Mouse (Mus musculus) CH12.LX (cell line): ENCODE measurements at regions not wholly inside any gene's neighbourhood (a gene's known extent, or its start where the extent isn't known, plus 50 kb on each side); places are given as distances from the start of the nearest gene placed in this dataset.
"Not testable (repeated sequence)": the region's sequence is repeated elsewhere in the genome, so short reads cannot be mapped to it uniquely, and the experiment has no call there.

Experiments
- DNase-seq: peaks from one replicate; pipeline ENCODE4 v3.0.0-alpha.2; 2013; ENCODE audit errors: extremely low read depth
- H3K27ac ChIP-seq: 2 replicates; pipeline ENCODE4 v1.5.1; 2012; ENCODE audit warnings: low read depth, mild to moderate bottlenecking, control low read depth, moderate library complexity; ENCODE audit not compliant: insufficient read depth
- H3K27me3 ChIP-seq: replicated peaks from 2 replicates; pipeline ENCODE3; 2012; ENCODE audit warnings: inconsistent platforms
- H3K36me3 ChIP-seq, 2 experiments: replicated peaks in 1 of 2; 2 replicates each; pipeline versions ENCODE3 to v1.6.1; 2012; ENCODE audit warnings: inconsistent platforms in 1 of 2, low read length in 1 of 2, mild to moderate bottlenecking in 1 of 2, mixed read lengths in 1 of 2, moderate library complexity in 1 of 2; ENCODE audit not compliant: control insufficient read depth in 1 of 2, insufficient read depth in 1 of 2
- H3K4me1 ChIP-seq, 2 experiments: 2 replicates each; pipeline ENCODE4 v1.6.1; 2012; ENCODE audit warnings: inconsistent platforms in 1 of 2, moderate library complexity in 1 of 2; ENCODE audit not compliant: insufficient read depth in 2 of 2, control insufficient read depth in 1 of 2
- H3K4me2 ChIP-seq: 2 replicates; pipeline ENCODE4 v1.6.1; 2012; ENCODE audit warnings: low read depth, mild to moderate bottlenecking, control low read depth; ENCODE audit not compliant: poor library complexity, insufficient read depth, severe bottlenecking
- H3K4me3 ChIP-seq, 3 experiments: fragments of 150-350 bp in 1 of 3; sonication (generic) in 1 of 3; replicated peaks in 1 of 3; 2 replicates each; pipeline versions ENCODE3 to v1.5.1; 2011 to 2012; ENCODE audit warnings: low read depth in 2 of 3, low read length in 2 of 3, mild to moderate bottlenecking in 2 of 3, moderate library complexity in 2 of 3, control low read depth in 1 of 3, improper control_type of control experiment in 1 of 3, inconsistent platforms in 1 of 3, mixed read lengths in 1 of 3; ENCODE audit not compliant: poor library complexity in 1 of 3
- H3K79me2 ChIP-seq: replicated peaks from 2 replicates; pipeline ENCODE4 v1.6.1; 2012; ENCODE audit warnings: mild to moderate bottlenecking, moderate library complexity; ENCODE audit not compliant: control insufficient read depth, poor library complexity, insufficient read depth, severe bottlenecking; ENCODE audit errors: extremely low read depth
- H3K9ac ChIP-seq: 2 replicates; pipeline ENCODE4 v1.6.1; 2012; ENCODE audit warnings: low read depth, mild to moderate bottlenecking, control low read depth, moderate library complexity; ENCODE audit not compliant: insufficient read depth
- H3K9me3 ChIP-seq: replicated peaks from 2 replicates; pipeline ENCODE3; 2012; ENCODE audit warnings: low read length, inconsistent platforms, mixed read lengths
- BHLHE40 ChIP-seq: IDR thresholded peaks from 2 replicates; pipeline ENCODE4 v1.6.1; 2011; ENCODE audit warnings: mild to moderate bottlenecking, low read depth, low read length, improper control_type of control experiment
- CHD1 ChIP-seq: IDR thresholded peaks from 2 replicates; pipeline ENCODE4 v1.6.1; 2012; ENCODE audit warnings: low read depth, low read length, improper control_type of control experiment, inconsistent platforms
- CTCF ChIP-seq, 2 experiments: IDR thresholded peaks in 1 of 2; conservative IDR thresholded peaks in 1 of 2; 2 replicates each; pipeline ENCODE4 v1.5.1; 2011 to 2012; ENCODE audit warnings: low read depth in 2 of 2, low read length in 2 of 2, improper control_type of control experiment in 1 of 2, inconsistent platforms in 1 of 2, mild to moderate bottlenecking in 1 of 2, moderate library complexity in 1 of 2
- E2F4 ChIP-seq: IDR thresholded peaks from 2 replicates; pipeline ENCODE4 v1.6.1; 2011; ENCODE audit warnings: low read depth, low read length, improper control_type of control experiment; ENCODE audit not compliant: insufficient replicate concordance
- ELF1 ChIP-seq: IDR thresholded peaks from 2 replicates; pipeline ENCODE4 v1.6.1; 2014; ENCODE audit warnings: low read depth, mild to moderate bottlenecking, inconsistent platforms, low read length, improper control_type of control experiment
- EP300 ChIP-seq: IDR thresholded peaks from 2 replicates; pipeline ENCODE4 v1.6.1; 2011; ENCODE audit warnings: low read length, improper control_type of control experiment
- GABPA ChIP-seq: IDR thresholded peaks from 2 replicates; pipeline ENCODE4 v1.6.1; 2012; ENCODE audit warnings: low read depth, low read length, improper control_type of control experiment, inconsistent platforms; ENCODE audit not compliant: insufficient replicate concordance
- HCFC1 ChIP-seq: IDR thresholded peaks from 2 replicates; pipeline ENCODE4 v1.6.1; 2012; ENCODE audit warnings: low read depth, mild to moderate bottlenecking, inconsistent platforms, low read length, improper control_type of control experiment
- JUN ChIP-seq: IDR thresholded peaks from 2 replicates; pipeline ENCODE4 v1.6.1; 2011; ENCODE audit warnings: low read depth, mild to moderate bottlenecking, low read length, improper control_type of control experiment, moderate library complexity; ENCODE audit not compliant: insufficient read depth
- MAFK ChIP-seq: IDR thresholded peaks from 2 replicates; pipeline ENCODE4 v1.6.1; 2011; ENCODE audit warnings: low read length, improper control_type of control experiment; ENCODE audit not compliant: insufficient replicate concordance
- MAX ChIP-seq: IDR thresholded peaks from 2 replicates; pipeline ENCODE4 v1.6.1; 2011; ENCODE audit warnings: low read length, improper control_type of control experiment
- MEF2A ChIP-seq: IDR thresholded peaks from 2 replicates; pipeline ENCODE4 v1.6.1; 2014; ENCODE audit warnings: low read depth, mild to moderate bottlenecking, inconsistent platforms, low read length, improper control_type of control experiment, borderline replicate concordance
- MXI1 ChIP-seq: IDR thresholded peaks from 2 replicates; pipeline ENCODE4 v1.6.1; 2011; ENCODE audit warnings: mild to moderate bottlenecking, low read depth, low read length, improper control_type of control experiment
- MYC ChIP-seq: IDR thresholded peaks from 2 replicates; pipeline ENCODE4 v1.6.1; 2011; ENCODE audit warnings: low read depth, mild to moderate bottlenecking, improper control_type of control experiment, low read length
- NELFE ChIP-seq: IDR thresholded peaks from 2 replicates; pipeline ENCODE4 v1.6.1; 2011; ENCODE audit warnings: low read depth, low read length, improper control_type of control experiment
- POLR2A ChIP-seq: IDR thresholded peaks from 2 replicates; pipeline ENCODE4 v1.6.1; 2011; ENCODE audit warnings: low read depth, mild to moderate bottlenecking, improper control_type of control experiment, low read length
- RAD21 ChIP-seq: IDR thresholded peaks from 2 replicates; pipeline ENCODE4 v1.6.1; 2011; ENCODE audit warnings: low read depth, mild to moderate bottlenecking, low read length, improper control_type of control experiment, moderate library complexity
- RCOR1 ChIP-seq: conservative IDR thresholded peaks from 2 replicates; pipeline ENCODE4 v1.6.1; 2012; ENCODE audit warnings: low read depth, mild to moderate bottlenecking, inconsistent platforms, low read length, improper control_type of control experiment
- SIN3A ChIP-seq: IDR thresholded peaks from 2 replicates; pipeline ENCODE4 v1.6.1; 2012; ENCODE audit warnings: low read length, improper control_type of control experiment, inconsistent platforms
- SMC3 ChIP-seq: IDR thresholded peaks from 2 replicates; pipeline ENCODE4 v1.6.1; 2011; ENCODE audit warnings: low read depth, low read length, improper control_type of control experiment
- UBTF ChIP-seq: IDR thresholded peaks from 2 replicates; pipeline ENCODE4 v1.6.1; 2012; ENCODE audit warnings: low read depth, mild to moderate bottlenecking, inconsistent platforms, low read length, improper control_type of control experiment, moderate library complexity
- USF1 ChIP-seq: IDR thresholded peaks from 2 replicates; pipeline ENCODE4 v1.6.1; 2014; ENCODE audit warnings: low read depth, mild to moderate bottlenecking, inconsistent platforms, low read length, improper control_type of control experiment
- ZC3H11A ChIP-seq: IDR thresholded peaks from 2 replicates; pipeline ENCODE4 v1.6.1; 2012; ENCODE audit warnings: low read depth, mild to moderate bottlenecking, inconsistent platforms, low read length, improper control_type of control experiment
- ZKSCAN1 ChIP-seq: IDR thresholded peaks from 2 replicates; pipeline ENCODE4 v1.6.1; 2012; ENCODE audit warnings: low read depth, inconsistent platforms, low read length, improper control_type of control experiment, borderline replicate concordance
- ZMIZ1 ChIP-seq: IDR thresholded peaks from 2 replicates; pipeline ENCODE4 v1.6.1; 2012; ENCODE audit warnings: low read depth, mild to moderate bottlenecking, inconsistent platforms, low read length, improper control_type of control experiment
- ZNF384 ChIP-seq: IDR thresholded peaks from 2 replicates; pipeline ENCODE4 v1.6.1; 2012; ENCODE audit warnings: low read depth, low read length, improper control_type of control experiment, inconsistent platforms
- dilution Hi-C: fragments of 300-500 bp; cut with MboI; formaldehyde crosslinking; loops from 2 replicates; pipeline ENCODE4 v1.14.3; 2020; ENCODE audit warnings: low sequenced_read_pairs; ENCODE audit not compliant: extremely low pct_unique_long_range_greater_than_20kb, extremely low pct_ligation_motif_present
- in situ Hi-C: fragments of 300-500 bp; cut with MboI; formaldehyde crosslinking; loops from 3 replicates; pipeline ENCODE4 v1.14.3; 2019; ENCODE audit warnings: low sequenced_read_pairs, low pct_ligation_motif_present, low pct_unique_long_range_greater_than_20kb, mixed read lengths

- Histone ChIP-seq H3K79me2 (no peaks in the 10 kb centered on the region), H3K4me1 (no peaks in the 10 kb centered on the region), H3K27ac (no peak overlapping the region), H3K27me3 (peaks cover 71% of the 10 kb centered on the region), H3K36me3 (no peaks in the 10 kb centered on the region), H3K9me3 (no peaks in the 10 kb centered on the region), H3K4me3 (no peak overlapping the region), H3K4me2 (no peak overlapping the region), H3K9ac (no peak overlapping the region)
- dilution Hi-C loops (no loop called here), in situ Hi-C loops (no loop called here)
- TF ChIP-seq MEF2A (no peak), ZC3H11A (no peak), ZKSCAN1 (no peak), ELF1 (no peak), RCOR1 (no peak), CTCF (conservative IDR thresholded peaks at IDR 0.05 in 1 of 2, IDR thresholded peaks at IDR 0.05 in 1 of 2; ENCODE audit: low read depth in 2 of 2, low read length in 2 of 2) (no peak), MAFK (no peak), ZMIZ1 (no peak), BHLHE40 (no peak), EP300 (no peak), NELFE (no peak), UBTF (no peak), JUN (no peak), USF1 (no peak), SIN3A (no peak), SMC3 (no peak), MYC (no peak), HCFC1 (no peak), CHD1 (no peak)
- no peak for DNase-seq
Measured at GRCm38 (mm10) chr7:138006971-138007370, 390.6 kb downstream of the Tcerg1l start.

DNA sequence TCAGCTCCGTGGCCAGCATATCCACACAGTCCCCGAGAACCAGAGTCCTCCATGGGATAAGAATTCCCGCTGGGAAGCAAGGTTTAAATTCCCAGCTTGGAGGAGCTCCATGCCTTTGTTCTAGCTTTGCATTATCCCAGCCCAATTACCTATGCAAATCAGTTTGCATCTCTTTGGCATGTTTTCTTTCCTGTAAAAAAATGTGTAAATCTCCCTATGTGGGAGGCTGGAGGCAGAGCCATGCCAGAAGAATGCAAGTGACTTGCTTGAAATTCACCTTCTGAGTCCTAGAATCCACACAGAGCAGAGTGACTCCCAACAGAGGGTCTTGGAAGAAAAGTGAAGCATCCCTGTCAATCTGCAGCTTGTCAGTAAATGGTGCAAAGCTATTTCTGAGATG lies 388.9 kb downstream of the Tcerg1l start:
- in situ Hi-C loops (no loop called here), dilution Hi-C loops (no loop called here)
- TF ChIP-seq ZNF384, result no peak
- no peak for TF ChIP-seq MXI1
- TF ChIP-seq POLR2A, result no peak
- TF ChIP-seq GABPA, result no peak
- TF ChIP-seq UBTF, result no peak
- no peak for TF ChIP-seq MYC
- no peak for TF ChIP-seq RAD21
- TF ChIP-seq E2F4, result no peak
- TF ChIP-seq MAX, result no peak
- no peaks in the 10 kb centered on the region for H3K36me3 ChIP-seq
- H3K9ac ChIP-seq, result no peak overlapping the region
- no peak overlapping the region for H3K27ac ChIP-seq
- H3K27me3 ChIP-seq, result peaks cover 77% of the 10 kb centered on the region
- H3K79me2 ChIP-seq, result no peaks in the 10 kb centered on the region
- H3K4me1 ChIP-seq, result no peaks in the 10 kb centered on the region
- H3K9me3 ChIP-seq, result no peaks in the 10 kb centered on the region
- H3K4me2 ChIP-seq, result no peak overlapping the region
- no peak overlapping the region for H3K4me3 ChIP-seq
- DNase-seq, result no peak

DNA sequence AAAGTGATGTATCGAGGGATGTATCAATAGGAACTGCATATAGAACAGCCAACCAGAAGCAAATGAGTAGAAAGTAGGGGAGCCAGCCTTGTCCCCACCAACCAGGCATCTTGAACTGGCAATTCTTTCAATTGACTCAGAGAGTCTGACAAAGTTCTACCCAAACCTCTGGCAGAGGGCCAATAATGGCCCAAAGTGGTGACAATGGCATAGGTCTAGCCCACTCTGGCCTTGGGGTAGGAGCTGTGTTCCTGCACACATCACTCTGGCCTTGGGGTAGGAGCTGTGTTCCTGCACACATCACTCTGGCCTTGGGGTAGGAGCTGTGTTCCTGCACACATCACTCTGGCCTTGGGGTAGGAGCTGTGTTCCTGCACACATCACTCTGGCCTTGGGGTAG lies 373.5 kb downstream of the Tcerg1l start:
- DNase-seq, dilution Hi-C loops, H3K36me3 ChIP-seq, H3K9me3 ChIP-seq, H3K27ac ChIP-seq, H3K9ac ChIP-seq, H3K4me2 ChIP-seq, H3K4me1 ChIP-seq, H3K4me3 ChIP-seq, H3K79me2 ChIP-seq, in situ Hi-C loops: not testable (repeated sequence)
- H3K27me3 ChIP-seq, result peaks cover 75% of the 10 kb centered on the region
